Mouse (Mus musculus): ENCODE data around the gene Arntl. TPM values are rescaled to one million over a fixed set of nuclear protein-coding genes. Genes with fewer than 3 reads are reported as not detected.

The Arntl gene
- polyA plus RNA-seq, 1 experiment from 2014 or later = 9.2 TPM

GRCm38 (mm10) chr7:113240438-113240837 lies 33.2 kb downstream of the Arntl start:
- 0 out of 2 replicates have a peak, but pooled peaks cover 1% of the 10 kb centered on the region for H3K4me1 ChIP-seq (replicated peaks; ENCODE audit: control insufficient read depth, insufficient read depth, low read length)
- no peak overlapping the region for H3K9ac ChIP-seq (ENCODE audit: low read length)
- no peaks in the 10 kb centered on the region for H3K9me3 ChIP-seq (ENCODE audit: control insufficient read depth, low read length)
- ATAC-seq (replicated peaks; ENCODE audit: low FRiP score) = no peak
- WGBS = 83% methylated on average over 1 of the region's 1 CpGs
- no peak for DNase-seq (ENCODE audit: low spot score)
- H3K4me3 ChIP-seq (ENCODE audit: low read depth, low read length) = no peak overlapping the region
- H3K4me2 ChIP-seq (ENCODE audit: low read depth, low read length, severe bottlenecking) = no peak overlapping the region
- H3K36me3 ChIP-seq (ENCODE audit: control insufficient read depth, insufficient read depth, low read length) = no peaks in the 10 kb centered on the region
- H3K27me3 ChIP-seq (ENCODE audit: control insufficient read depth, insufficient read depth, low read length) = no peaks in the 10 kb centered on the region
- no peak overlapping the region for H3K27ac ChIP-seq (ENCODE audit: low read depth, low read length)

DNA sequence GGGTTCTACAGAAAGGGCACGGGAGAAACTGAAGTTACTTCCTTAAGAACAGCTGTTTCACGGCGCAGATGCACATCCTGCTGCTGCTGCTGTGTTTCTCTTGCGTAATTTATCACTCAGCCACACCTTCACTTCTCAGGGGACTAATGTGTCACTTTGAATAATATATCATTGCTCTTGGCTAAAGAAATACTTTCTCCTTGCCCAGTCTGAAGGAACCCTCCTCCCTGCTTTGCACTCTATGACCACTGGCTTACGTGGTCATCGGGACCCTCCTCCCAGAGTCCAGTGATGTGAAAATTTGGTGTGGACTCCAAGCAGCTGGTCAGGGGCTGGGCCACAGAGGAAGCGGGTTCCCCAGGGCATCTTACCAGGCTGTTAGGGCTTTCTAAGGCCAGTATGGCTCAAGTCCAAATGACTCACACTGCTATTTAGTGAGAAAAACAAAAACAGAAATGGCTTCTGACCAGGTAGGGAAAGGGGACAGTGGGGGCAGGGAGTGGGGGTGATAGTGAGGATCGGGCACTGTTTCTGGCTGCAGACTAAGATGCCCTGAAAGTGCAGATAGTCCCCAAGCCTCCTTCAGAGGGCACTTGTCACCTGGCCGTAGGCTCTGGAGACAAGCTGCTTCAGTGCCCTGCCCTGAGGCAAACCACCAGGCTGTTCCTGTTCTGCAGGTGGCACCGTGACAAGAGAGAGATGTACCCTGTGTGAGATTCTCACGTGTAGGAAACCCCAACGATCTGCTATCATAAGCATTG lies 34.8 kb downstream of the Arntl start:
- ATAC-seq (replicated peaks; ENCODE audit: low FRiP score) = no peak

GRCm38 (mm10) chr7:113242688-113243087 lies 35.4 kb downstream of the Arntl start:
- H3K4me1 ChIP-seq (replicated peaks; ENCODE audit: control insufficient read depth, insufficient read depth, low read length) = 0 out of 2 replicates have a peak, but pooled peaks cover 1% of the 10 kb centered on the region
- ATAC-seq (replicated peaks; ENCODE audit: low FRiP score) (no peak), DNase-seq (ENCODE audit: low spot score) (no peak)

More for the DNA sequence above, 34.8 kb downstream of the Arntl start:
- Histone ChIP-seq H3K9ac (ENCODE audit: low read length) (no peak overlapping the region), H3K4me2 (ENCODE audit: low read depth, low read length, severe bottlenecking) (no peak overlapping the region), H3K27ac (ENCODE audit: low read depth, low read length) (no peak overlapping the region), H3K4me1 (replicated peaks; ENCODE audit: control insufficient read depth, insufficient read depth, low read length) (0 out of 2 replicates have a peak, but pooled peaks cover 1% of the 10 kb centered on the region), H3K36me3 (ENCODE audit: control insufficient read depth, insufficient read depth, low read length) (no peaks in the 10 kb centered on the region), H3K9me3 (ENCODE audit: control insufficient read depth, low read length) (no peaks in the 10 kb centered on the region), H3K27me3 (ENCODE audit: control insufficient read depth, insufficient read depth, low read length) (no peaks in the 10 kb centered on the region), H3K4me3 (ENCODE audit: low read depth, low read length) (no peak overlapping the region)
- 89% methylated on average over 12 of the region's 12 CpGs for WGBS
- DNase-seq (ENCODE audit: low spot score) = no peak

GRCm38 (mm10) chr7:113245144-113245543 lies 37.9 kb downstream of the Arntl start:
- no peak overlapping the region for H3K4me3 ChIP-seq (ENCODE audit: low read depth, low read length)
- H3K4me1 ChIP-seq (replicated peaks; ENCODE audit: control insufficient read depth, insufficient read depth, low read length) = 0 out of 2 replicates have a peak, but pooled peaks cover 3% of the 10 kb centered on the region
- ATAC-seq (replicated peaks; ENCODE audit: low FRiP score) (no peak), DNase-seq (ENCODE audit: low spot score) (no peak)
- H3K27ac ChIP-seq (ENCODE audit: low read depth, low read length) = no peak overlapping the region
- H3K36me3 ChIP-seq (ENCODE audit: control insufficient read depth, insufficient read depth, low read length) = no peaks in the 10 kb centered on the region
- no peak overlapping the region for H3K9ac ChIP-seq (ENCODE audit: low read length)
- no peak overlapping the region for H3K4me2 ChIP-seq (ENCODE audit: low read depth, low read length, severe bottlenecking)
- WGBS = 72% methylated on average over 5 of the region's 5 CpGs
- no peaks in the 10 kb centered on the region for H3K9me3 ChIP-seq (ENCODE audit: control insufficient read depth, low read length)
- no peaks in the 10 kb centered on the region for H3K27me3 ChIP-seq (ENCODE audit: control insufficient read depth, insufficient read depth, low read length)

More at GRCm38 (mm10) chr7:113242688-113243087, 35.4 kb downstream of the Arntl start:
- Histone ChIP-seq H3K9ac (ENCODE audit: low read length) (no peak overlapping the region), H3K4me2 (ENCODE audit: low read depth, low read length, severe bottlenecking) (no peak overlapping the region), H3K9me3 (ENCODE audit: control insufficient read depth, low read length) (no peaks in the 10 kb centered on the region), H3K27ac (ENCODE audit: low read depth, low read length) (no peak overlapping the region), H3K36me3 (ENCODE audit: control insufficient read depth, insufficient read depth, low read length) (no peaks in the 10 kb centered on the region), H3K4me3 (ENCODE audit: low read depth, low read length) (no peak overlapping the region), H3K27me3 (ENCODE audit: control insufficient read depth, insufficient read depth, low read length) (no peaks in the 10 kb centered on the region)
- 86% methylated on average over 6 of the region's 6 CpGs for WGBS

DNA sequence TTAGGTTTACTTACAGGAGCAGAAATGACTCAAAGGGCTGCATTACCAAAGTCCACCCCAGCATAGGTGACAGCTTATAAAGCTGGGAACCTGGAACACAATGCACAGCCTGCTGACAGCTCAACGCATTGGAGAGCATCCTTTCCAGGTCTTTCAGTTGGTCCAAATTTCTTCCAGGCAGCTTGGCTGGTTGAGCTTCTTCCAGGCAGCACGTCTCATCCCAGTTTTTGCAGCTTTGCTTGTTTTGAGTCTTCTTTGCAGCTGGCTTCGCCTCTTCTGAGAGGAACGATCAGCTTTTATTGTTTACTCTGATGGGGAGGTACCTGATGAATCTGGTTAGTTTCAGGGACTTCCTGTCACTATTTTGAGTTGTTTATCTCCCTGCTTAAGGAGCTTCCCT lies 39.2 kb downstream of the Arntl start:
- 87% methylated on average over 4 of the region's 4 CpGs for WGBS

DNA sequence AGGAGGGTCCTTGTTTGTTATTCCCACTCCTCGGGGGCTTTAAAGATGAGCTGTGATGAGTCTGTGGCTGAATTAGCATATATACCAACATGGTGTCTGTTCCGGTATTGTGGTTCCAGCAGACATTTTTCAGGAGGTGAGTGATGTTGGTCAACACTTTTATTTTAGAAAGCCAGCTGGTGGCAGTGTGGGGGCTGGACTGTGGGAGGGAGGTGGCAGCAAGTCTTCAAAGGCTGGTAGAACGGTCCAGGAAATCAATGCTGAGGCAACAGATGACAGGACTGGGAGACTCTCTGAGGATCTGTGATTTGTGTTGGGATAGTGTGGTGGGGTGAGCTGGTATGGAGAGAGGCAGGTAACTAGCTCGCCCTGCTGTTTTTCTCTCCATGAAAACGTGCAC lies 39.9 kb downstream of the Arntl start:
- H3K27ac ChIP-seq (ENCODE audit: low read depth, low read length) = no peak overlapping the region
- H3K27me3 ChIP-seq (ENCODE audit: control insufficient read depth, insufficient read depth, low read length) = no peaks in the 10 kb centered on the region
- no peaks in the 10 kb centered on the region for H3K9me3 ChIP-seq (ENCODE audit: control insufficient read depth, low read length)
- H3K9ac ChIP-seq (ENCODE audit: low read length) = no peak overlapping the region
- WGBS = 82% methylated on average over 5 of the region's 5 CpGs
- H3K4me2 ChIP-seq (ENCODE audit: low read depth, low read length, severe bottlenecking) = no peak overlapping the region
- ATAC-seq (replicated peaks; ENCODE audit: low FRiP score) (no peak), DNase-seq (ENCODE audit: low spot score) (no peak)
- H3K36me3 ChIP-seq (ENCODE audit: control insufficient read depth, insufficient read depth, low read length) = no peaks in the 10 kb centered on the region
- H3K4me1 ChIP-seq (replicated peaks; ENCODE audit: control insufficient read depth, insufficient read depth, low read length) = peaks cover 3% of the 10 kb centered on the region; the same call in 1 of the 2 replicates
- H3K4me3 ChIP-seq (ENCODE audit: low read depth, low read length) = no peak overlapping the region

More for the DNA sequence above, 39.2 kb downstream of the Arntl start:
- DNase-seq (ENCODE audit: low spot score) = no peak
- H3K27ac ChIP-seq (ENCODE audit: low read depth, low read length) = no peak overlapping the region
- H3K9me3 ChIP-seq (ENCODE audit: control insufficient read depth, low read length) = no peaks in the 10 kb centered on the region
- H3K4me2 ChIP-seq (ENCODE audit: low read depth, low read length, severe bottlenecking) = no peak overlapping the region
- no peaks in the 10 kb centered on the region for H3K36me3 ChIP-seq (ENCODE audit: control insufficient read depth, insufficient read depth, low read length)
- no peak overlapping the region for H3K9ac ChIP-seq (ENCODE audit: low read length)
- H3K4me1 ChIP-seq (replicated peaks; ENCODE audit: control insufficient read depth, insufficient read depth, low read length) = peaks cover 3% of the 10 kb centered on the region; the same call in 1 of the 2 replicates
- H3K4me3 ChIP-seq (ENCODE audit: low read depth, low read length) = no peak overlapping the region
- ATAC-seq (replicated peaks; ENCODE audit: low FRiP score) = no peak
- no peaks in the 10 kb centered on the region for H3K27me3 ChIP-seq (ENCODE audit: control insufficient read depth, insufficient read depth, low read length)

DNA sequence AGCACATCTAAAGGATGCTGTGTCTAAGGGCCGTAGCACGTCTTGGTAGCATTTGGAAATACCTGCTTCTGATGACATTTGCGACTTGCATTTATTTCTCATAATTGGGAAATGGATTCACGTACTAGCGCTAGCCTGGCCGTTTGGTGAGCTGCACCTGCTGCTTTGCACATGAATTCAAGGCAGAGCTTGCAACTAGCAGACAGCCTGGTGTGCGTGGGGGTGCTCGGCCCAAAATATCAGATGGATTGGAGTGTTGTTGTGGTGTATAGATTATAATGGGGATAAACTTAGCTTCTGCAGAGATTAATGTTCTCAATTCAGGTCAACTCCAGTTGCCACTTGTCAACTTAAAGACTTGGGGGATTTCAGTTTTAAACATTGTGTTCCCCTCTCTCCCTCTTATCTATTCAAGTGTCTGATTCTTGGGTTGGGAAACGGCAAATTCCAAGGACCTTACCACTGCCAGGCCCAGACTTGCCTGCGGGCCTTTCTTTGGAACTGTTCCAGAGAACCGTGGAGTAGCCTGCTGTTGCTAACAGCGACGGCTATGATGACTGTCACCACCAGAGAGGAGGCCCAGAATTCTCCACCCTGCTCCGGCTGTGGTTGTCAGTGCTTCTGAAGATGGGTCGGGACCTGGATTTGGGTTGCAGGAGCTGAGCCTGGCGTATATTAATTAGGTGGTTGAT lies 42.0 kb downstream of the Arntl start:
- Histone ChIP-seq H3K9me3 (ENCODE audit: control insufficient read depth, low read length) (no peaks in the 10 kb centered on the region), H3K36me3 (ENCODE audit: control insufficient read depth, insufficient read depth, low read length) (no peaks in the 10 kb centered on the region), H3K27ac (ENCODE audit: low read depth, low read length) (no peak overlapping the region), H3K4me1 (replicated peaks; ENCODE audit: control insufficient read depth, insufficient read depth, low read length) (peaks cover 3% of the 10 kb centered on the region; the same call in 1 of the 2 replicates), H3K4me3 (ENCODE audit: low read depth, low read length) (no peak overlapping the region), H3K4me2 (ENCODE audit: low read depth, low read length, severe bottlenecking) (no peak overlapping the region), H3K27me3 (ENCODE audit: control insufficient read depth, insufficient read depth, low read length) (no peaks in the 10 kb centered on the region), H3K9ac (ENCODE audit: low read length) (no peak overlapping the region)
- DNase-seq (ENCODE audit: low spot score) (no peak), ATAC-seq (replicated peaks; ENCODE audit: low FRiP score) (no peak)
- 79% methylated on average over 16 of the region's 16 CpGs for WGBS

- 48% methylated on average over 3 of the region's 3 CpGs for WGBS
- H3K9ac ChIP-seq (ENCODE audit: low read length) = no peak overlapping the region
- no peaks in the 10 kb centered on the region for H3K27me3 ChIP-seq (ENCODE audit: control insufficient read depth, insufficient read depth, low read length)
- no peak overlapping the region for H3K4me2 ChIP-seq (ENCODE audit: low read depth, low read length, severe bottlenecking)
- H3K27ac ChIP-seq (ENCODE audit: low read depth, low read length) = no peak overlapping the region; the same call in 1 of the 2 replicates
- DNase-seq (ENCODE audit: low spot score) (peak; percentile 59), ATAC-seq (replicated peaks; ENCODE audit: low FRiP score) (peak; percentile 66; the same call in 1 of the 2 replicates)
- no peaks in the 10 kb centered on the region for H3K36me3 ChIP-seq (ENCODE audit: control insufficient read depth, insufficient read depth, low read length)
- H3K9me3 ChIP-seq (ENCODE audit: control insufficient read depth, low read length) = no peaks in the 10 kb centered on the region
- H3K4me3 ChIP-seq (ENCODE audit: low read depth, low read length) = no peak overlapping the region
- peaks cover 2% of the 10 kb centered on the region; the same call in 1 of the 2 replicates for H3K4me1 ChIP-seq (replicated peaks; ENCODE audit: control insufficient read depth, insufficient read depth, low read length)
Measured at GRCm38 (mm10) chr7:113250433-113250991, 43.2 kb downstream of the Arntl start.

All from forebrain, embryonic 11.5 days (tissue).